Mouse (Mus musculus) kidney, embryonic 16.5 days (tissue): ENCODE results near the gene Rbfox1. TPM values are rescaled to one million over a fixed set of nuclear protein-coding genes. Genes with fewer than 3 reads are reported as not detected.

ENCODE experiments used
- ATAC-seq: fragments of 200-750 bp; cut with Nextera tagmentation; 2 replicates; pipeline ENCODE4 v1.8.0; 2017; ENCODE audit warnings: moderate TSS enrichment; ENCODE audit not compliant: low FRiP score, low TSS enrichment
- H3K27ac ChIP-seq: fragments of 300-500 bp; sonication (generic); 2 replicates; pipeline ENCODE4 v1.5.1; 2014; ENCODE audit warnings: low read length
- H3K27me3 ChIP-seq: fragments of 300-500 bp; sonication (generic); 2 replicates; pipeline ENCODE4 v1.6.1; 2014; ENCODE audit warnings: low read length, control low read depth, mixed read lengths; ENCODE audit not compliant: insufficient read depth
- H3K36me3 ChIP-seq: fragments of 300-500 bp; sonication (generic); 2 replicates; pipeline ENCODE4 v1.6.1; 2014; ENCODE audit warnings: low read length, control low read depth, mixed read lengths; ENCODE audit not compliant: insufficient read depth
- H3K4me1 ChIP-seq: fragments of 300-500 bp; sonication (generic); 2 replicates; pipeline ENCODE4 v1.6.1; 2014; ENCODE audit warnings: low read length, control low read depth, mixed read lengths; ENCODE audit not compliant: insufficient read depth
- H3K4me2 ChIP-seq: fragments of 300-500 bp; sonication (generic); replicated peaks from 2 replicates; pipeline ENCODE4 v1.6.1; 2014; ENCODE audit warnings: low read depth, low read length
- H3K4me3 ChIP-seq: fragments of 300-500 bp; sonication (generic); 2 replicates; pipeline ENCODE4 v1.5.1; 2014; ENCODE audit warnings: mild to moderate bottlenecking, low read length
- H3K9ac ChIP-seq: fragments of 300-500 bp; sonication (generic); replicated peaks from 2 replicates; pipeline ENCODE4 v1.6.1; 2014; ENCODE audit warnings: low read length
- H3K9me3 ChIP-seq: fragments of 300-500 bp; sonication (generic); 2 replicates; pipeline ENCODE4 v1.6.1; 2016; ENCODE audit warnings: low read length, control low read depth
- WGBS: fragments of 180-500 bp; shearing (Covaris S2); extraction: QIAGEN DNeasy Blood & Tissue Kit; methylation state at CpG from one replicate; pipeline ENCODE4 v1.1.7; 2014; 5-methylcytosine and 5-hydroxymethylcytosine counted together
- polyA plus RNA-seq: library from polyadenylated mRNA; unstranded; fragments of >200 nt; fragmentation: Nextera tagmentation; extraction: Ambion mirVana; gene quantifications from 2 replicates; pipeline ENCODE4 v1.2.1, GENCODE M21; 2015

Rbfox1 gene
- polyA plus RNA-seq, 1 experiment from 2014 or later = 5.4 TPM

DNA sequence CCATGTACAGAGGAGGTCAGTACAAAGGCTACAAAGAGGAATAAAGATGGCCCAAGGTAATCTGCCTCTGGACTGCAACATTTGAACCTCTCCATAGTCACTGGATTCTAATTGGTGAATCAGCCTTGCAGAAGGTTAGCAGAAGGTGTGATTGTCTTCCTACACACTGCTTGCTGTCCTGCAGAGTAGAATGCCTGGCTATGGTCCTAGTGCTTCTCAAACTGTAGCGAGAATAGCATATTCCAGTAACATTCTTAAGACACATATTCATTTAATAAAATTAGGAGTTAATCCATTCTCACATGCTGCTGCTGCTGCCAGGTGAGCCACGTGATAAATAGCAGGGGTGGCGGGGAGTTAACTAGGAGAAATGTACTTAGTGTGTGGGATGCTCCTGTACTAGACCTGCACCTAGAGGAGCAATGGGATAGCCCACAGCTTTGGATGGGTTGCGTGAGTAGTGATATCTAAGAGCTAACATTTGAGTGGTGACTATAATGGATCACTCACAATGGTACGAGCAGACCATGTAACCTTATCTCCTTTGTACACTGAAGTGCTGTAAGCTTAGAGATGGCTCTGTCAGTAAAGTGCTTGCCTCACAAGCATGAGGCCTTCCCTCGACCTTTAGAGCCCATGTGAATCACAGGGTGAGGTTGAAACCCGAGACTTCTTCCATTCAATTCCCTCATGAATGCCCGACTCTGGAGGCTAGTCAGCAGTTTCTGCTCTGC lies 511.7 kb downstream of the Rbfox1 start:
- Histone ChIP-seq H3K36me3 (no peaks in the 10 kb centered on the region), H3K27me3 (no peaks in the 10 kb centered on the region), H3K4me3 (no peak overlapping the region), H3K9me3 (no peaks in the 10 kb centered on the region), H3K27ac (no peak overlapping the region), H3K4me2 (no peak overlapping the region), H3K9ac (no peak overlapping the region), H3K4me1 (no peaks in the 10 kb centered on the region)
- 37% methylated on average over 8 of the region's 8 CpGs for WGBS
- ATAC-seq = no peak

DNA sequence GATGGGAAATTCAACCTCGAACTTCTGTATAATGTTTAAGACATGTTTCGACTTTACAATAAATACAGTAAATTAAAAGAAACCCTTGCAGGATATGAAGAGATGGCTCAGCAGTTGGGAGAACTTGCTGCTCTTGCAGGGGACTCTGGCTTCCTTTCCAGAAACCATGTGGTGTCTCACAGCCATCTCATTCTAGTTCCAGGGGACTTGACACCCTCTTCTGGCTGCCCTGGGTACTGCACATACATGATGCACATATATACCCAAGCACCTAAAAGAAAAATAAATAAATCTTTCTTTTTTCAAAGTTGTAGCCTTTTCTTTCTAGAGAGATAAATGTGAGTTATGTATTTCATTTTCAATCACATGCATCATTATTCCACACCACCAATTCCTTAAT lies 512.5 kb downstream of the Rbfox1 start:
- 97% methylated on average over 2 of the region's 2 CpGs for WGBS
- Histone ChIP-seq H3K36me3 (no peaks in the 10 kb centered on the region), H3K4me1 (no peaks in the 10 kb centered on the region), H3K4me3 (no peak overlapping the region), H3K4me2 (no peak overlapping the region), H3K27ac (no peak overlapping the region), H3K9ac (no peak overlapping the region), H3K27me3 (no peaks in the 10 kb centered on the region), H3K9me3 (no peaks in the 10 kb centered on the region)
- ATAC-seq = no peak

DNA sequence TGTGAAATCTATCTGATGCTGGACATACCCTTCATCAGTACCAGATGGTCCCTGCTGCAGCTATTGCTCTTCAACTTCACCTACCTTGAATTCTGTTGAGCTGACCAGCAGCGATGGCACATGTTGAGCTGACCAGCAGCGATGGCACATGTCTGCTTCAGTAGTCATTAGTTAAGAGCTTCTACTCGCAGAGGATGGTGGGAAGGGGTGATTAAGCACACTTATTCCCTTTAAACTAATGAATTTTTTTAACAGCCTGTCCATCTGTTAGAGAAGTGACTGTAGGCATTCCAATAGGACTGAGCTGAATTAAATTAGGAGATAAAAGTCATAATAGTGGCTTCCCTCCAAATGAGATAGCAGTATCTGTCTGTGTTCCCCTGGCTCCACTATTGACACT lies 517.7 kb downstream of the Rbfox1 start:
- H3K27ac ChIP-seq = no peak overlapping the region
- no peaks in the 10 kb centered on the region for H3K36me3 ChIP-seq
- no peaks in the 10 kb centered on the region for H3K9me3 ChIP-seq
- no peaks in the 10 kb centered on the region for H3K4me1 ChIP-seq
- no peak overlapping the region for H3K4me2 ChIP-seq
- no peaks in the 10 kb centered on the region for H3K27me3 ChIP-seq
- 92% methylated on average over 3 of the region's 3 CpGs for WGBS
- ATAC-seq = no peak
- H3K4me3 ChIP-seq = no peak overlapping the region
- H3K9ac ChIP-seq = no peak overlapping the region

GRCm38 (mm10) chr16:6414846-6415245 lies 529.7 kb downstream of the Rbfox1 start:
- H3K36me3 ChIP-seq = no peaks in the 10 kb centered on the region
- WGBS = 33% methylated on average over 2 of the region's 2 CpGs
- no peak for ATAC-seq

DNA sequence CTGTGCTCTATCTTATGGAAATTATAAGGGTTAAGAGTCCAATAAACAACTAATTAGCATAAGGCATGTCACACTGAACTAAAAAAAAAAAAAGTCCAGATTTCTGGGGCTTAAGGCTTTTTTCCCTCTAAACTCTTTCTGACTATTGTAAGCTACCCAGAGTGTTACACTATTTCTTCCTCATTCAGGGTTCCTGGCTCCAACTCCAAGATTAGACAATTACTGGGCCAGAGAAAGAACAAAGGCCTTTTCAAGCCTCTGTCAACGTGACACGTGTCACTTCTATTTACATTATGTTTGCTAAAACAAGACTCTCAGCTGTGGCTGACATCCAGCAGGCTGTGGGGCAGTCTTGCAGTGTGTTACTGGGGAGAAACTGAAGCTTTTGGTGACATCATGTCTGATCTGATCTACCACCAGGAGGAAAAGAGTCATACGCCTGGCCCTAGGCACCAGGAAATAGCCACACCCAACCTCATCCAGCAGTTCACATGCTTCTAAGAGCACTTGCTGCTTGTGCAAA lies 536.5 kb downstream of the Rbfox1 start:
- WGBS = 75% methylated on average over 3 of the region's 3 CpGs
- Histone ChIP-seq H3K9me3 (peaks cover 5% of the 10 kb centered on the region; the same call in 1 of the 2 replicates), H3K4me3 (no peak overlapping the region), H3K36me3 (no peaks in the 10 kb centered on the region), H3K4me2 (no peak overlapping the region), H3K4me1 (no peaks in the 10 kb centered on the region), H3K9ac (no peak overlapping the region), H3K27ac (no peak overlapping the region), H3K27me3 (no peaks in the 10 kb centered on the region)
- no peak for ATAC-seq

More at GRCm38 (mm10) chr16:6414846-6415245, 529.7 kb downstream of the Rbfox1 start:
- H3K4me1 ChIP-seq = no peaks in the 10 kb centered on the region
- H3K9ac ChIP-seq = no peak overlapping the region
- H3K4me3 ChIP-seq = no peak overlapping the region
- H3K9me3 ChIP-seq = no peaks in the 10 kb centered on the region
- H3K27ac ChIP-seq = no peak overlapping the region
- H3K4me2 ChIP-seq = no peak overlapping the region
- H3K27me3 ChIP-seq = no peaks in the 10 kb centered on the region

GRCm38 (mm10) chr16:6423878-6424409 lies 538.8 kb downstream of the Rbfox1 start:
- no peak overlapping the region for H3K27ac ChIP-seq
- no peaks in the 10 kb centered on the region for H3K36me3 ChIP-seq
- no peaks in the 10 kb centered on the region for H3K4me1 ChIP-seq
- no peak overlapping the region for H3K4me2 ChIP-seq
- H3K9me3 ChIP-seq = peaks cover 5% of the 10 kb centered on the region; the same call in 1 of the 2 replicates
- H3K9ac ChIP-seq = no peak overlapping the region
- H3K4me3 ChIP-seq = no peak overlapping the region
- no peak for ATAC-seq
- 86% methylated on average over 4 of the region's 4 CpGs for WGBS
- H3K27me3 ChIP-seq = no peaks in the 10 kb centered on the region

DNA sequence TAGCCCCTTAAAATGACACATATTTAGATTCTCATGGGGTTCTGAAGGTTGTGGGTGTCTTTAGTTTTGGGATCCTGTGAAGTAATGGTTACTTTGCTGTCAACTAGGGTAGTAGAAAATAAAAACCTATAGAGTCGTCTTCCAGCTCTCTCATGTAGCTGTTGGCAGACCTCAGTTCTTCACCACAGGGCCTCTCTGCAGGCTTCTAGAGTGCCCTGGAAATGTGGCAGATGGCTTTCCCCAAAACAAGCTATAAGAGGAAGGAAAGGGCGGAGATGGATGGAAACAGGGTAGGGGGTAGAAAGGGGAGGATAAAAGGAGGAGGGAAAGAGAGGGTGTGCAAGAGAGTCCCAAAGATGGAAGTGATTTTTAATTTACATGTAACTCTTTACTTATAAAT lies 539.6 kb downstream of the Rbfox1 start:
- no peak overlapping the region for H3K4me2 ChIP-seq
- H3K27me3 ChIP-seq = no peaks in the 10 kb centered on the region
- ATAC-seq = no peak
- H3K36me3 ChIP-seq = no peaks in the 10 kb centered on the region
- peaks cover 5% of the 10 kb centered on the region; the same call in 1 of the 2 replicates for H3K9me3 ChIP-seq
- H3K4me1 ChIP-seq = no peaks in the 10 kb centered on the region
- H3K4me3 ChIP-seq = no peak overlapping the region
- WGBS = 79% methylated on average over 2 of the region's 2 CpGs
- no peak overlapping the region for H3K27ac ChIP-seq
- no peak overlapping the region for H3K9ac ChIP-seq

- 71% methylated on average over 12 of the region's 12 CpGs for whole genome bisulfite sequencing
Measured at GRCm38 (mm10) chr16:6427292-6428281, 542.4 kb downstream of the Rbfox1 start.

GRCm38 (mm10) chr16:6430981-6431380 lies 545.8 kb downstream of the Rbfox1 start:
- Histone ChIP-seq H3K9ac (no peak overlapping the region), H3K9me3 (no peaks in the 10 kb centered on the region), H3K36me3 (no peaks in the 10 kb centered on the region), H3K27ac (no peak overlapping the region), H3K4me2 (no peak overlapping the region), H3K4me3 (no peak overlapping the region), H3K4me1 (no peaks in the 10 kb centered on the region), H3K27me3 (no peaks in the 10 kb centered on the region)
- WGBS = 85% methylated on average over 2 of the region's 2 CpGs
- no peak for ATAC-seq

More at GRCm38 (mm10) chr16:6427292-6428281, 542.4 kb downstream of the Rbfox1 start:
- no peaks in the 10 kb centered on the region for H3K4me1 ChIP-seq
- H3K36me3 ChIP-seq = no peaks in the 10 kb centered on the region
- H3K27ac ChIP-seq = no peak overlapping the region
- no peak for ATAC-seq
- no peaks in the 10 kb centered on the region for H3K27me3 ChIP-seq
- H3K4me2 ChIP-seq = no peak overlapping the region
- no peak overlapping the region for H3K4me3 ChIP-seq
- no peaks in the 10 kb centered on the region for H3K9me3 ChIP-seq
- no peak overlapping the region for H3K9ac ChIP-seq
